Mouse (Mus musculus): Measurements from ENCODE around the gene Agtpbp1. TPM values are rescaled to one million over a fixed set of nuclear protein-coding genes. Genes with fewer than 3 reads are reported as not detected.

Agtpbp1 gene
- 20.7 and 21.3 TPM in 2 replicates for polyA plus RNA-seq (2016; fragmentation: Nextera tagmentation; extraction: Ambion mirVana)

- under 1% methylated on average over 81 of the region's 83 CpGs for WGBS
Observed at GRCm38 (mm10) chr13:59584947-59585647, at the start of gene Agtpbp1, which contains the start of gene Naa35. TSS of gene Agtpbp1 (minus strand) at chr13:59585227. TSS of gene Naa35 (plus strand) at chr13:59585259.

GRCm38 (mm10) chr13:59634637-59635036, 49.6 kb upstream of the Agtpbp1 start:
- Histone ChIP-seq H3K9me3 (no peaks in the 10 kb centered on the region), H3K4me1 (no peaks in the 10 kb centered on the region), H3K36me3 (peaks cover 97% of the 10 kb centered on the region), H3K27me3 (no peaks in the 10 kb centered on the region), H3K4me2 (replicated peaks) (no peak overlapping the region), H3K9ac (no peak overlapping the region), H3K27ac (no peak overlapping the region), H3K4me3 (no peak overlapping the region)
- 76% methylated on average over 5 of the region's 5 CpGs for WGBS
- ATAC-seq (ENCODE audit: insufficient number of reproducible peaks, insufficient read depth, low FRiP score, low TSS enrichment): no peak

More at GRCm38 (mm10) chr13:59584947-59585647, at the start of gene Agtpbp1, which contains the start of gene Naa35:
- peak within 1 kb of the TSS; percentile 85 for H3K4me2 ChIP-seq (replicated peaks)
- peak; percentile 89 for ATAC-seq (ENCODE audit: insufficient number of reproducible peaks, insufficient read depth, low FRiP score, low TSS enrichment)
- H3K4me1 ChIP-seq: peaks cover 14% of the 10 kb centered on the region
- peak within 1 kb of the TSS; percentile 80 for H3K27ac ChIP-seq
- H3K4me3 ChIP-seq: peak within 1 kb of the TSS; percentile 92
- no peaks in the 10 kb centered on the region for H3K9me3 ChIP-seq
- H3K36me3 ChIP-seq: peaks cover 17% of the 10 kb centered on the region
- H3K9ac ChIP-seq: peak within 1 kb of the TSS; percentile 90
- H3K27me3 ChIP-seq: no peaks in the 10 kb centered on the region

GRCm38 (mm10) chr13:59626739-59627138, 41.7 kb upstream of the Agtpbp1 start:
- H3K4me1 ChIP-seq: no peaks in the 10 kb centered on the region
- WGBS: 86% methylated on average over 7 of the region's 7 CpGs
- peaks cover 82% of the 10 kb centered on the region for H3K36me3 ChIP-seq
- H3K4me2 ChIP-seq (replicated peaks): no peak overlapping the region
- no peak overlapping the region for H3K27ac ChIP-seq
- ATAC-seq (ENCODE audit: insufficient number of reproducible peaks, insufficient read depth, low FRiP score, low TSS enrichment): no peak
- no peaks in the 10 kb centered on the region for H3K9me3 ChIP-seq
- no peak overlapping the region for H3K4me3 ChIP-seq
- no peak overlapping the region for H3K9ac ChIP-seq
- no peaks in the 10 kb centered on the region for H3K27me3 ChIP-seq

GRCm38 (mm10) chr13:59624903-59625302, 39.9 kb upstream of the Agtpbp1 start:
- no peak for ATAC-seq (ENCODE audit: insufficient number of reproducible peaks, insufficient read depth, low FRiP score, low TSS enrichment)
- Histone ChIP-seq H3K4me3 (no peak overlapping the region), H3K4me1 (no peaks in the 10 kb centered on the region), H3K36me3 (peaks cover 82% of the 10 kb centered on the region), H3K9ac (no peak overlapping the region), H3K27me3 (no peaks in the 10 kb centered on the region), H3K27ac (0 out of 2 replicates have a peak overlapping the region, but pooled peaks have one; percentile 12), H3K9me3 (no peaks in the 10 kb centered on the region), H3K4me2 (replicated peaks) (no peak overlapping the region)
- 79% methylated on average over 5 of the region's 5 CpGs for WGBS

- Histone ChIP-seq H3K27ac (no peak overlapping the region), H3K36me3 (peaks cover 79% of the 10 kb centered on the region)
Observed at GRCm38 (mm10) chr13:59624389-59624788, 39.4 kb upstream of the Agtpbp1 start.

GRCm38 (mm10) chr13:59621643-59622489, 36.8 kb upstream of the Agtpbp1 start:
- Histone ChIP-seq H3K27ac (no peak overlapping the region), H3K9me3 (no peaks in the 10 kb centered on the region), H3K27me3 (no peaks in the 10 kb centered on the region), H3K36me3 (peaks cover 76% of the 10 kb centered on the region), H3K4me3 (no peak overlapping the region), H3K9ac (no peak overlapping the region), H3K4me2 (replicated peaks) (no peak overlapping the region), H3K4me1 (no peaks in the 10 kb centered on the region)
- WGBS: 90% methylated on average over 7 of the region's 7 CpGs
- ATAC-seq (ENCODE audit: insufficient number of reproducible peaks, insufficient read depth, low FRiP score, low TSS enrichment): no peak

More at GRCm38 (mm10) chr13:59624389-59624788, 39.4 kb upstream of the Agtpbp1 start:
- WGBS: 77% methylated on average over 3 of the region's 3 CpGs
- Histone ChIP-seq H3K4me3 (no peak overlapping the region), H3K9ac (no peak overlapping the region), H3K27me3 (no peaks in the 10 kb centered on the region), H3K4me1 (no peaks in the 10 kb centered on the region), H3K4me2 (replicated peaks) (no peak overlapping the region), H3K9me3 (no peaks in the 10 kb centered on the region)
- ATAC-seq (ENCODE audit: insufficient number of reproducible peaks, insufficient read depth, low FRiP score, low TSS enrichment): no peak

- H3K9me3 ChIP-seq: no peaks in the 10 kb centered on the region
- H3K9ac ChIP-seq: no peak overlapping the region
- H3K27me3 ChIP-seq: no peaks in the 10 kb centered on the region
- H3K4me1 ChIP-seq: no peaks in the 10 kb centered on the region
- H3K4me2 ChIP-seq (replicated peaks): no peak overlapping the region
- WGBS: 90% methylated on average over 6 of the region's 6 CpGs
- H3K4me3 ChIP-seq: no peak overlapping the region
- H3K36me3 ChIP-seq: peaks cover 71% of the 10 kb centered on the region
- no peak overlapping the region for H3K27ac ChIP-seq
- ATAC-seq (ENCODE audit: insufficient number of reproducible peaks, insufficient read depth, low FRiP score, low TSS enrichment): no peak
Observed at GRCm38 (mm10) chr13:59618463-59618862, 33.4 kb upstream of the Agtpbp1 start.

- Histone ChIP-seq H3K36me3 (peaks cover 57% of the 10 kb centered on the region), H3K4me3 (no peak overlapping the region), H3K27ac (no peak overlapping the region), H3K9me3 (no peaks in the 10 kb centered on the region), H3K27me3 (no peaks in the 10 kb centered on the region), H3K4me2 (replicated peaks) (no peak overlapping the region), H3K4me1 (no peaks in the 10 kb centered on the region), H3K9ac (no peak overlapping the region)
- ATAC-seq (ENCODE audit: insufficient number of reproducible peaks, insufficient read depth, low FRiP score, low TSS enrichment): no peak
- WGBS: 86% methylated on average over 4 of the region's 4 CpGs
Observed at GRCm38 (mm10) chr13:59615554-59615953, 30.5 kb upstream of the Agtpbp1 start.

- H3K27ac ChIP-seq: no peak overlapping the region
- no peaks in the 10 kb centered on the region for H3K27me3 ChIP-seq
- WGBS: 91% methylated on average over 4 of the region's 4 CpGs
- no peaks in the 10 kb centered on the region for H3K9me3 ChIP-seq
- no peak overlapping the region for H3K4me3 ChIP-seq
- no peaks in the 10 kb centered on the region for H3K4me1 ChIP-seq
- no peak overlapping the region for H3K9ac ChIP-seq
- H3K4me2 ChIP-seq (replicated peaks): no peak overlapping the region
- ATAC-seq (ENCODE audit: insufficient number of reproducible peaks, insufficient read depth, low FRiP score, low TSS enrichment): no peak
- H3K36me3 ChIP-seq: peaks cover 53% of the 10 kb centered on the region
Observed at GRCm38 (mm10) chr13:59615152-59615551, 30.1 kb upstream of the Agtpbp1 start.

- Histone ChIP-seq H3K9ac (no peak overlapping the region), H3K4me1 (no peaks in the 10 kb centered on the region), H3K4me3 (no peak overlapping the region), H3K27ac (no peak overlapping the region), H3K4me2 (replicated peaks) (no peak overlapping the region), H3K9me3 (no peaks in the 10 kb centered on the region), H3K27me3 (no peaks in the 10 kb centered on the region), H3K36me3 (peaks cover 54% of the 10 kb centered on the region)
- WGBS: 81% methylated on average over 4 of the region's 4 CpGs
- no peak for ATAC-seq (ENCODE audit: insufficient number of reproducible peaks, insufficient read depth, low FRiP score, low TSS enrichment)
Observed at GRCm38 (mm10) chr13:59613868-59614267, 28.8 kb upstream of the Agtpbp1 start.

- WGBS: 96% methylated on average over 2 of the region's 2 CpGs
- Histone ChIP-seq H3K4me1 (no peaks in the 10 kb centered on the region), H3K4me3 (no peak overlapping the region), H3K27me3 (no peaks in the 10 kb centered on the region), H3K9ac (no peak overlapping the region), H3K36me3 (peaks cover 64% of the 10 kb centered on the region), H3K27ac (no peak overlapping the region), H3K4me2 (replicated peaks) (no peak overlapping the region), H3K9me3 (no peaks in the 10 kb centered on the region)
- no peak for ATAC-seq (ENCODE audit: insufficient number of reproducible peaks, insufficient read depth, low FRiP score, low TSS enrichment)
Observed at GRCm38 (mm10) chr13:59610437-59610836, 25.4 kb upstream of the Agtpbp1 start.

- 91% methylated on average over 4 of the region's 4 CpGs for WGBS
- H3K27ac ChIP-seq: no peak overlapping the region
- no peaks in the 10 kb centered on the region for H3K9me3 ChIP-seq
- peaks cover 64% of the 10 kb centered on the region for H3K36me3 ChIP-seq
- H3K4me3 ChIP-seq: no peak overlapping the region
- ATAC-seq (ENCODE audit: insufficient number of reproducible peaks, insufficient read depth, low FRiP score, low TSS enrichment): no peak
- no peak overlapping the region for H3K9ac ChIP-seq
- no peak overlapping the region for H3K4me2 ChIP-seq (replicated peaks)
- H3K27me3 ChIP-seq: no peaks in the 10 kb centered on the region
- no peaks in the 10 kb centered on the region for H3K4me1 ChIP-seq
Observed at GRCm38 (mm10) chr13:59609885-59610284, 24.9 kb upstream of the Agtpbp1 start.

Data from embryonic facial prominence, embryonic 12.5 days (tissue).